Mouse (Mus musculus) neural tube, embryonic 14.5 days (tissue): ENCODE data around the gene Yif1a. TPM values are rescaled to one million over a fixed set of nuclear protein-coding genes. Genes with fewer than 3 reads are reported as not detected.
A peak's percentile ranks its signal among the peaks of the same experiment; 100 is the strongest.

ENCODE experiments used
- ATAC-seq: fragments of 200-750 bp; cut with Nextera tagmentation; 2 replicates; pipeline ENCODE4 v1.8.0; 2017; ENCODE audit warnings: low read depth, mild to moderate bottlenecking, moderate TSS enrichment, moderate library complexity
- H3K27ac ChIP-seq: fragments of 300-500 bp; sonication (generic); 2 replicates; pipeline ENCODE4 v1.5.1; 2014; ENCODE audit warnings: low read depth, mild to moderate bottlenecking, control low read depth, low read length, moderate library complexity, mixed read lengths
- H3K27me3 ChIP-seq: fragments of 300-500 bp; sonication (generic); 2 replicates; pipeline ENCODE4 v1.6.1; 2014; ENCODE audit warnings: low read length; ENCODE audit not compliant: control insufficient read depth, insufficient read depth
- H3K36me3 ChIP-seq: fragments of 300-500 bp; sonication (generic); 2 replicates; pipeline ENCODE4 v1.6.1; 2014; ENCODE audit warnings: low read length, mixed read lengths; ENCODE audit not compliant: control insufficient read depth, insufficient read depth
- H3K4me1 ChIP-seq: fragments of 300-500 bp; sonication (generic); 2 replicates; pipeline ENCODE4 v1.6.1; 2014; ENCODE audit warnings: low read length; ENCODE audit not compliant: control insufficient read depth, insufficient read depth
- H3K4me2 ChIP-seq: fragments of 300-500 bp; sonication (generic); 2 replicates; pipeline ENCODE4 v1.6.1; 2014; ENCODE audit warnings: mild to moderate bottlenecking, low read depth, low read length, control low read depth
- H3K4me3 ChIP-seq: fragments of 300-500 bp; sonication (generic); 2 replicates; pipeline ENCODE4 v1.5.1; 2014; ENCODE audit warnings: low read depth, low read length, control low read depth, mixed read lengths
- H3K9ac ChIP-seq: fragments of 300-500 bp; sonication (generic); replicated peaks from 2 replicates; pipeline ENCODE4 v1.6.1; 2014; ENCODE audit warnings: low read depth, mild to moderate bottlenecking, control low read depth, low read length, mixed read lengths
- H3K9me3 ChIP-seq: fragments of 300-500 bp; sonication (generic); 2 replicates; pipeline ENCODE4 v1.6.1; 2016; ENCODE audit warnings: low read length; ENCODE audit not compliant: control insufficient read depth
- WGBS: fragments of 180-500 bp; shearing (Covaris S2); extraction: QIAGEN DNeasy Blood & Tissue Kit; methylation state at CpG from one replicate; pipeline ENCODE4 v1.1.7; 2014; 5-methylcytosine and 5-hydroxymethylcytosine counted together
- polyA plus RNA-seq: library from polyadenylated mRNA; unstranded; fragments of >200 nt; fragmentation: Nextera tagmentation; extraction: Ambion mirVana; gene quantifications from 2 replicates; pipeline ENCODE4 v1.2.1, GENCODE M21; 2014

The Yif1a gene
- polyA plus RNA-seq, 1 experiment from 2014 or later = 62.2 TPM

GRCm38 (mm10) chr19:5057876-5058775 is 30.2 kb upstream of the Yif1a start:
- no peak overlapping the region for H3K27ac ChIP-seq
- no peaks in the 10 kb centered on the region for H3K9me3 ChIP-seq
- H3K4me1 ChIP-seq = no peaks in the 10 kb centered on the region
- no peaks in the 10 kb centered on the region for H3K36me3 ChIP-seq
- no peak overlapping the region for H3K4me2 ChIP-seq
- H3K4me3 ChIP-seq = no peak overlapping the region
- no peak for ATAC-seq
- H3K27me3 ChIP-seq = peaks cover 3% of the 10 kb centered on the region; the same call in 1 of the 2 replicates
- no peak overlapping the region for H3K9ac ChIP-seq
- 23% methylated on average over 16 of the region's 16 CpGs for WGBS

- no peaks in the 10 kb centered on the region for H3K4me1 ChIP-seq
- no peak overlapping the region for H3K4me2 ChIP-seq
- H3K36me3 ChIP-seq = no peaks in the 10 kb centered on the region
- H3K9me3 ChIP-seq = no peaks in the 10 kb centered on the region
- no peak for ATAC-seq
- no peak overlapping the region for H3K4me3 ChIP-seq
- 19% methylated on average over 10 of the region's 10 CpGs for WGBS
- no peaks in the 10 kb centered on the region for H3K27me3 ChIP-seq
- no peak overlapping the region for H3K27ac ChIP-seq
- 0 out of 2 replicates have a peak overlapping the region, but pooled peaks have one; percentile 7 for H3K9ac ChIP-seq
Observed at GRCm38 (mm10) chr19:5058801-5059771, 29.3 kb upstream of the Yif1a start.

GRCm38 (mm10) chr19:5060365-5061330 is 27.7 kb upstream of the Yif1a start:
- Histone ChIP-seq H3K4me1 (no peaks in the 10 kb centered on the region), H3K27ac (no peak overlapping the region), H3K36me3 (no peaks in the 10 kb centered on the region), H3K9me3 (no peaks in the 10 kb centered on the region), H3K9ac (no peak overlapping the region), H3K4me3 (no peak overlapping the region), H3K27me3 (no peaks in the 10 kb centered on the region), H3K4me2 (no peak overlapping the region)
- 44% methylated on average over 5 of the region's 5 CpGs for WGBS
- no peak for ATAC-seq

- ATAC-seq = no peak
Observed at GRCm38 (mm10) chr19:5062041-5062440, 26.3 kb upstream of the Yif1a start.

GRCm38 (mm10) chr19:5062446-5062845 is 25.9 kb upstream of the Yif1a start:
- WGBS = 79% methylated on average over 6 of the region's 6 CpGs
- no peak overlapping the region for H3K4me3 ChIP-seq
- H3K9me3 ChIP-seq = no peaks in the 10 kb centered on the region
- no peak for ATAC-seq
- no peaks in the 10 kb centered on the region for H3K36me3 ChIP-seq
- H3K4me2 ChIP-seq = no peak overlapping the region
- peaks cover 6% of the 10 kb centered on the region for H3K27me3 ChIP-seq
- H3K9ac ChIP-seq = no peak overlapping the region
- H3K4me1 ChIP-seq = peaks cover 3% of the 10 kb centered on the region; the same call in 1 of the 2 replicates
- no peak overlapping the region for H3K27ac ChIP-seq

More at GRCm38 (mm10) chr19:5062041-5062440, 26.3 kb upstream of the Yif1a start:
- H3K27me3 ChIP-seq = peaks cover 3% of the 10 kb centered on the region
- H3K27ac ChIP-seq = no peak overlapping the region
- no peak overlapping the region for H3K4me3 ChIP-seq
- no peak overlapping the region for H3K9ac ChIP-seq
- H3K36me3 ChIP-seq = no peaks in the 10 kb centered on the region
- H3K9me3 ChIP-seq = no peaks in the 10 kb centered on the region
- WGBS = 91% methylated on average over 5 of the region's 5 CpGs
- H3K4me2 ChIP-seq = no peak overlapping the region
- H3K4me1 ChIP-seq = no peaks in the 10 kb centered on the region

GRCm38 (mm10) chr19:5065104-5065503 is 23.2 kb upstream of the Yif1a start:
- Histone ChIP-seq H3K36me3 (no peaks in the 10 kb centered on the region), H3K27me3 (peaks cover 18% of the 10 kb centered on the region), H3K4me2 (no peak overlapping the region), H3K4me1 (peaks cover 13% of the 10 kb centered on the region), H3K9me3 (no peaks in the 10 kb centered on the region), H3K9ac (no peak overlapping the region), H3K27ac (no peak overlapping the region), H3K4me3 (no peak overlapping the region)
- WGBS = 67% methylated on average over 7 of the region's 7 CpGs
- ATAC-seq = no peak

GRCm38 (mm10) chr19:5067040-5067799 is 21.1 kb upstream of the Yif1a start:
- H3K4me3 ChIP-seq = peak overlapping the region; percentile 37
- peak overlapping the region; percentile 54; the same call in 1 of the 2 replicates for H3K9ac ChIP-seq
- 12% methylated on average over 15 of the region's 15 CpGs for WGBS
- no peaks in the 10 kb centered on the region for H3K9me3 ChIP-seq
- peak overlapping the region; percentile 57 for H3K4me2 ChIP-seq
- H3K27me3 ChIP-seq = peaks cover 18% of the 10 kb centered on the region
- ATAC-seq = no peak
- no peak overlapping the region; the same call in 1 of the 2 replicates for H3K27ac ChIP-seq
- H3K36me3 ChIP-seq = no peaks in the 10 kb centered on the region
- peaks cover 24% of the 10 kb centered on the region for H3K4me1 ChIP-seq
